8 mouse cellular contexts compared by ENCODE assay signal in genomic region chr8:79209641-79210358, GRCm38 (mm10). TPM values are rescaled to one million over a fixed set of nuclear protein-coding genes. Genes with fewer than 3 reads are reported as not detected.
A peak's percentile ranks its signal among the peaks of the same experiment; 100 is the strongest.
DNase-seq lines count a peak whose midpoint lies in the region; ATAC-seq lines count a peak whose summit lies in the region.

No protein-coding gene starts in this region.

- H3K9ac ChIP-seq in hindbrain, embryonic 15.5 days = peak overlapping the region; percentile 42
- peak overlapping the region; percentile 8; the same call in 1 of the 2 replicates for H3K9ac ChIP-seq in liver, embryonic 15.5 days
- H3K9ac ChIP-seq in neural tube, embryonic 11.5 days (ENCODE audit: low read length) = peak overlapping the region; percentile 58

- no peaks in the 10 kb centered on the region for H3K27me3 ChIP-seq in hindbrain, embryonic 15.5 days
- no peaks in the 10 kb centered on the region; the same call in 1 of the 2 replicates for H3K27me3 ChIP-seq in liver, embryonic 15.5 days
- no peaks in the 10 kb centered on the region for H3K27me3 ChIP-seq in neural tube, embryonic 11.5 days (ENCODE audit: control insufficient read depth, insufficient read depth, low read length)

- DNase-seq in right cerebral cortex, postnatal 4 days = peak; percentile 31
- no peak for DNase-seq in right cerebral cortex, adult 18-20 months
- peak; percentile 72 for DNase-seq in cerebellum, adult 9-10 months
- peak; percentile 59 for DNase-seq in gastrocnemius, postnatal 10 days
- peak; percentile 67 for DNase-seq in neural tube, embryonic 11.5 days (ENCODE audit: low spot score)
- no peak for DNase-seq in spleen, postnatal 4 days (ENCODE audit: low spot score in 2 of 2)

- H3K4me1 ChIP-seq in hindbrain, embryonic 15.5 days (replicated peaks) = peaks cover 30% of the 10 kb centered on the region
- 0 out of 2 replicates have a peak, but pooled peaks cover 6% of the 10 kb centered on the region for H3K4me1 ChIP-seq in liver, embryonic 15.5 days (replicated peaks)
- peaks cover 12% of the 10 kb centered on the region; the same call in 1 of the 2 replicates for H3K4me1 ChIP-seq in neural tube, embryonic 11.5 days (ENCODE audit: control insufficient read depth, insufficient read depth, low read length)

- H3K36me3 ChIP-seq in hindbrain, embryonic 15.5 days = no peaks in the 10 kb centered on the region
- H3K36me3 ChIP-seq in liver, embryonic 15.5 days (replicated peaks) = no peaks in the 10 kb centered on the region
- H3K36me3 ChIP-seq in neural tube, embryonic 11.5 days (ENCODE audit: control insufficient read depth, insufficient read depth, low read length) = no peaks in the 10 kb centered on the region

- peak overlapping the region; percentile 38 for H3K4me3 ChIP-seq in hindbrain, embryonic 15.5 days
- H3K4me3 ChIP-seq in liver, embryonic 15.5 days (replicated peaks) = peak overlapping the region; percentile 46
- peak overlapping the region; percentile 34 for H3K4me3 ChIP-seq in neural tube, embryonic 11.5 days (ENCODE audit: low read depth, low read length)

- peak overlapping the region; percentile 68 for H3K4me2 ChIP-seq in hindbrain, embryonic 15.5 days
- H3K4me2 ChIP-seq in liver, embryonic 15.5 days = peak overlapping the region; percentile 64
- H3K4me2 ChIP-seq in neural tube, embryonic 11.5 days (ENCODE audit: low read depth) = peak overlapping the region; percentile 44

- 4% methylated on average over 27 of the region's 27 CpGs for WGBS in hindbrain, embryonic 15.5 days
- 6% methylated on average over 27 of the region's 27 CpGs for WGBS in liver, embryonic 15.5 days (ENCODE audit: insufficient replicate concordance)
- 5% methylated on average over 27 of the region's 27 CpGs for WGBS in neural tube, embryonic 11.5 days

- no peaks in the 10 kb centered on the region for H3K9me3 ChIP-seq in hindbrain, embryonic 15.5 days
- H3K9me3 ChIP-seq in liver, embryonic 15.5 days (replicated peaks) = no peaks in the 10 kb centered on the region
- no peaks in the 10 kb centered on the region for H3K9me3 ChIP-seq in neural tube, embryonic 11.5 days (ENCODE audit: control insufficient read depth, low read length)

- ATAC-seq in hindbrain, embryonic 15.5 days (ENCODE audit: low FRiP score, low read depth) = peak; percentile 80
- ATAC-seq in liver, embryonic 15.5 days (ENCODE audit: insufficient read depth) = peak; percentile 51
- peak; percentile 81 for ATAC-seq in neural tube, embryonic 11.5 days (ENCODE audit: insufficient read depth, low FRiP score, low TSS enrichment)

- H3K27ac ChIP-seq in hindbrain, embryonic 15.5 days (replicated peaks) = peak overlapping the region; percentile 65
- no peak overlapping the region for H3K27ac ChIP-seq in liver, embryonic 15.5 days (replicated peaks)
- peak overlapping the region; percentile 49 for H3K27ac ChIP-seq in neural tube, embryonic 11.5 days (ENCODE audit: low read depth, low read length)

RNA-seq across cellular contexts. Expression of gene 1700011L22Rik, which starts 38.6 kb away (rescaled TPM):
- not detected for total RNA-seq in gastrocnemius, postnatal 10 days (2021)
- not detected in 2 replicates for polyA plus RNA-seq in hindbrain, embryonic 15.5 days (2015; fragmentation: Nextera tagmentation; extraction: Ambion mirVana)
- not detected in 2 replicates for polyA plus RNA-seq in liver, embryonic 15.5 days (2015; fragmentation: Nextera tagmentation; extraction: Ambion mirVana)
- not detected in 2 replicates for polyA plus RNA-seq in neural tube, embryonic 11.5 days (2014; fragmentation: Nextera tagmentation; extraction: Ambion mirVana)

Comparison
In these comparisons a context has a peak if more than half of its experiments do, and no peak if none do; other contexts are left out.
1. DNase-seq: peak in right cerebral cortex, postnatal 4 days (single experiment), cerebellum, adult 9-10 months (single experiment), gastrocnemius, postnatal 10 days (single experiment) and neural tube, embryonic 11.5 days (single experiment); none in right cerebral cortex, adult 18-20 months (single experiment) and spleen, postnatal 4 days (0 of 2).
2. H3K9ac ChIP-seq: peak in every context shown above with its lines; median percentile 58 in neural tube, embryonic 11.5 days; 42 in hindbrain, embryonic 15.5 days; 8 in liver, embryonic 15.5 days.
3. Peak in every context shown above with its lines, with median percentiles within 50 percentile points of each other: ATAC-seq, H3K4me2 ChIP-seq and H3K4me3 ChIP-seq.